Mouse (Mus musculus) left cerebral cortex, postnatal 10 days (tissue): ENCODE data around the gene Copz2. TPM values are rescaled to one million over a fixed set of nuclear protein-coding genes. Genes with fewer than 3 reads are reported as not detected.
"Not testable (repeated sequence)": the region's sequence is repeated elsewhere in the genome, so short reads cannot be mapped to it uniquely, and the experiment has no call there.

Experiments
- DNase-seq, 2 experiments: peaks; one replicate each; pipeline ENCODE4 v3.0.0; 2021 to 2022; ENCODE audit warnings: low spot score in 2 of 2, mixed read lengths in 1 of 2; ENCODE audit errors: extremely low spot score in 1 of 2
- intact Hi-C: fragments of 180-260 bp; cut with DNase I; formaldehyde crosslinking; loops from one replicate; pipeline ENCODE4 v1.15.1; 2025
- total RNA-seq, 2 experiments: library from RNA; stranded (reverse); gene quantifications; 2 replicates each; pipeline ENCODE4 v1.2.3; 2021

Copz2 gene
- total RNA-seq, 2 experiments from 2014 or later: 2.5 to 3.1 TPM

- intact Hi-C loops: no loop called here
- peak in 1 of 2 experiments; percentile 59 for DNase-seq
Observed at GRCm38 (mm10) chr11:96827062-96827581, 22.5 kb upstream of the Copz2 start.

GRCm38 (mm10) chr11:96827917-96828316, 21.8 kb upstream of the Copz2 start:
- intact Hi-C loops: no loop called here
- DNase-seq: no peak

- intact Hi-C loops: no loop called here
Observed at GRCm38 (mm10) chr11:96828881-96829280, 20.8 kb upstream of the Copz2 start.

GRCm38 (mm10) chr11:96829403-96829812, 20.3 kb upstream of the Copz2 start:
- intact Hi-C loops: no loop called here

More at GRCm38 (mm10) chr11:96828881-96829280, 20.8 kb upstream of the Copz2 start:
- no peak for DNase-seq

GRCm38 (mm10) chr11:96829813-96830538, 19.7 kb upstream of the Copz2 start, which contains the start of gene Nfe2l1:
Nfe2l1 (minus strand) TSS chr11:96829968.
- intact Hi-C loops: no loop called here
- DNase-seq: peak; percentile 99 to 100

More at GRCm38 (mm10) chr11:96829403-96829812, 20.3 kb upstream of the Copz2 start:
- peak; percentile 59 to 91 for DNase-seq

GRCm38 (mm10) chr11:96830539-96831216, 19.0 kb upstream of the Copz2 start:
- intact Hi-C loops: no loop called here
- DNase-seq: no peak

GRCm38 (mm10) chr11:96831516-96831915, 18.2 kb upstream of the Copz2 start:
- no peak for DNase-seq
- intact Hi-C loops: no loop called here

GRCm38 (mm10) chr11:96832541-96832940, 17.1 kb upstream of the Copz2 start:
- intact Hi-C loops: no loop called here
- no peak for DNase-seq

- intact Hi-C loops: no loop called here
- no peak for DNase-seq
Observed at GRCm38 (mm10) chr11:96832973-96833372, 16.7 kb upstream of the Copz2 start.

GRCm38 (mm10) chr11:96834127-96834526, 15.5 kb upstream of the Copz2 start:
- DNase-seq: no peak
- intact Hi-C loops: no loop called here

- DNase-seq: no peak
- intact Hi-C loops: no loop called here
Observed at GRCm38 (mm10) chr11:96837298-96837697, 12.4 kb upstream of the Copz2 start.

- no peak for DNase-seq
- intact Hi-C loops: no loop called here
Observed at GRCm38 (mm10) chr11:96838341-96838740, 11.3 kb upstream of the Copz2 start.

- intact Hi-C loops: no loop called here
- no peak for DNase-seq
Observed at GRCm38 (mm10) chr11:96839428-96839827, 10.2 kb upstream of the Copz2 start.

GRCm38 (mm10) chr11:96839877-96840276, 9.8 kb upstream of the Copz2 start:
- no peak for DNase-seq
- intact Hi-C loops: no loop called here

GRCm38 (mm10) chr11:96840290-96840689, 9.4 kb upstream of the Copz2 start:
- peak; percentile 56 to 57 for DNase-seq

GRCm38 (mm10) chr11:96843627-96844026, 6.0 kb upstream of the Copz2 start:
- intact Hi-C loops: no loop called here
- DNase-seq: no peak

More at GRCm38 (mm10) chr11:96840290-96840689, 9.4 kb upstream of the Copz2 start:
- intact Hi-C loops: no loop called here

GRCm38 (mm10) chr11:96847240-96847639, 2.4 kb upstream of the Copz2 start:
- intact Hi-C loops: no loop called here
- no peak for DNase-seq

GRCm38 (mm10) chr11:96848694-96849093, 976 bp upstream of the Copz2 start:
- DNase-seq: no peak
- intact Hi-C loops: no loop called here

GRCm38 (mm10) chr11:96849145-96849544, 525 bp upstream of the Copz2 start:
- DNase-seq, intact Hi-C loops: not testable (repeated sequence)

GRCm38 (mm10) chr11:96857446-96857845, 7.8 kb downstream of the Copz2 start:
- DNase-seq: no peak
- intact Hi-C loops: no loop called here
